Mouse (Mus musculus): ENCODE data around the gene Azin2.
A peak's percentile ranks its signal among the peaks of the same experiment; 100 is the strongest.

Gene Azin2

DNA sequence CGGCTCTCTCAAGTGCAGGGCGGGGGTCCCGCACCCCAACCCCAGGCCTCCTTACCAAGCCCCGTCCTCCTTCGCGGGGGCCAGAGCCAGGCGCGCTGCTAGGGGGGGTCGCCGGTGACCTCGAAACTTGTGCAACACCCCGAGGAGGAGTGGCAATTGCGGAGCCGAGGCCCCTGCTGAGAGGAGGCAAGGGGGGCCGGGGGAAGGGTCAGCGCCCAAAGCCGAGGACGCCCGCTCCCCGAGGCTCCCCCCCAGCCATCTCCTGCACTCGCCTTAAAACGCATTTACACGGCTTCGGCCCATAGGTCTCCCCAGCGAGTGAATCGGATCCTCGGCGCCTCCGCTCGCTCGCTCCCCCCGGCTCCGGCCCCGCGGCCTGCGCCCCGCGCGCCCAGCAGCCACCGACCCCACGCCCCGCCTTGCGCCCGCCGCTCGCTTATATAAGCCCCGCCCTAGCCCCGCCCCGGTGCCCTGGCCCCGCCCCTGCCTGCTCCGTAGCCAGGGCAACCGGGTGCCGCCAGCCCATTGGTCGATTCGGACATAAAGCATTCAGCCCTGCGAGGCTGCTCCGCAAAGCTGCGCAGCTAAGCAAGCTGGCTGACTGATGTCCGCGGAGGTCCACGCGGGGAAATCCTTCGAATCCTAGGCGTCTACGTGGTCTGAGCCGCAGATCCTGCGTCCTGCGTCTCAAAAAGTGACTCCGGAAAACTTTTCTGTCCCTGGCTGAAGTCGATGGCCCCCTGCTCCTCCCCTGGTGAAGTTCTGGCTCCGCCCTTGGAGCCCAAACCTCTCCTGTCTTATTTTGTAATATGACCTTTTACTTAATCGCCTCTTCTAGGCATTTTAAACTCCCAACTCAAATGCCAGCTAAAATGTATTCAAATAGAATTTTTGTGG, at the start of gene Azin2:
Gene Azin2, minus strand, starts transcription at position 414 of the 897 bp plus-strand sequence.
- DNase-seq (ENCODE audit: low spot score in 2 of 2) = peak; percentile 77 to 84

DNA sequence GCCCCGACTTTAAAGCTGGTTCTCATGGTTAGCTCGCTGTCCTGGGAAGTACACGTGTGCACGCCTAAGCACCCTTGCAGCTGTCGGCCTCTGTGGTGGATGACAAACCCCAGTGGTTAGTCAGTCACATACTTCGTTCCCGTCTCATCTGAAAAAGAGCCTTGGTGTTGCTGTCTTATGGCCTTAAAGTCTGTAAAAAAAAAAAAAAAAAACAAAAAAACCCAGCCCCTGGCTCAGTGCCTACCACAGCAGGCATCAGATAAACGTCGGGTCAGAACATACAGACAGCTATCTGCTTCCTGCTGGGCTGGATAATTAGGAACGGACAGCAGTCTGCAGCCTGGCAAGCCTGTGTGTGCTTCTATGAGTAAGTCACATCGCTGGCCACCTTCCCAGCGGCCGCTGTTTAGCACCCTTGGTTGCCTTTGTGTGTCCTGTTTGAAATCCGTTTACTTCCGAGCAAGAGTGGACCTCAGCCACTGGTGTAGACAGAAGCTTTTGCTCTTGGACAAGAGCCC, 49.4 kb upstream of the Azin2 start:
- no peak for DNase-seq (ENCODE audit: low spot score in 2 of 2)

DNA sequence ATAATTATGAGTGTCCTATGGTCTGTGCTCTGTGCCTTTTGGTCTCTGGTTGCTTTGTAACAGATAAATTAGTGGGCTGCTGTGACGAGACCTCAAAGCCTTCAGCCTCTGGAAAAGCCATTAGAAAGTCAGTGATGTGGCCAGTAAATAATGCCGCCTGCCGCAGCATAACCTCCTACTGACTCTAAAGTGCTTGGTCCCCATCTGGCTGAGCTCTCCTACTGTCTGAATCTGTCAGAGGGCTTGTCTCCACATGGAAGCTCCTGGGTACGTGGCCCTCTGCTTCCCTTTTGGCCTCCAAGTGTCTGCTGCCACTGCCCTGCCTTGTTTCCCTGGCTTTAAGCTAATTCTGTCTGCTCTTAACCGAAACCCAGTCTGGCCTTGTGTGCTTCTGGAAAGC, 47.3 kb upstream of the Azin2 start:
- DNase-seq (ENCODE audit: low spot score in 2 of 2) = no peak

DNA sequence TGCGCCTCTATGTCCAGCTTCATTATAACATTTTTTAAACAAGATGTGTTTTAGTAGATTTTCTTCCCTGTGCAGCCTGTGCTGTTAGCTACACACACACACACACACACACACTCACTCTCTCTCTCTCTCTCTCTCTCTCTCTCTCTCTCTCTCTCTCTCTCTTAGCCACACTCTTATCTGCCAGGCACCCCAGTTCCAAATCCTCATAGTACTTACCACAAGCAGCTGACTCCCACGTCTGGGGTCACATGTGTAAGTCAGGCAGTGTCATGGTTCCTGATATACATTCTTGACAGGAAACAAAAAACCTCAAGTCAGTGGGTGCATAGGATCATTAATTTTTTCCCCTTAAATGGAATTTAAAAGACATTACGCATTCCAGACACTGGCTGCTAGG, 46.4 kb upstream of the Azin2 start:
- DNase-seq (ENCODE audit: low spot score in 2 of 2) = no peak

DNA sequence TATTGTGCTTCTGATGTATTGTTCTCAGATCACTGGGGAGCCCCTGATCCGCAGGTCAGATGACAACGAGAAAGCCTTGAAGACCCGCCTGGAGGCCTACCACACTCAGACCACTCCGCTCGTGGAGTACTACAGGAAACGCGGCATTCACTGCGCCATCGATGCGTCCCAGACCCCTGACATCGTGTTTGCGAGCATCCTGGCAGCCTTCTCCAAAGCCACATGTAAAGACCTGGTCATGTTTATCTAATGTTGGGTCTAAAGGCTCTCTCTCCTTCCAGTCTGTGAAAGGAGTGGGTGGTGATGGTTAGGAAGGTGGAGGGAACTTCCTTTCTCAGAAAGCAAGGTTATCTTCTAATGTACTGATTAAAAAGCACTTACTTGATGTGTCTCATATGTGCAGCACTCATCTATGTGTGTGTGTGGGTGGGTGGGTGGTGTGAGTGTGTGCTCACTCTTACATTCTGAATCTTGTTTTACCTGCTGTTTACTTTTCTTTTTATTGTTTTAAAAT, 45.8 kb upstream of the Azin2 start:
- no peak for DNase-seq (ENCODE audit: low spot score in 2 of 2)

DNA sequence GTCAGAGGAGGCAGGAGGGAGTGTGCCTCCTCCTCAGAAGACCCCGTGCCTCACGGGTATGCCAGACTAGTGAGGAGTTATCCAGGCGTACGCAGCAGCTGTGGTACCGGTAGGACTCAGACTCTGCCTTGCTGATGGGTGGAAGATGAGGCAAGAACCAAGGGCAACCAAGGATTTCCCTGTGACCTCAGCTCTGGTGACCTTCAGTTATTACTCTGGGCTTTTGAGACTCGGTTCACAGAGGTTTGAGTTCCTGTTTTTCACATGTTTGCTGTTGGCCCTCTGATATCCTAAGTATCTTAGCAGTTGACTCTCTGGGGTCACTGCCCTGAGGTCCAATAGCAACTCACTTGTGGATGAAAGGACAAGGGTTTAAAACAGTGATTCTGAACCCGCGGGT, 41.5 kb upstream of the Azin2 start:
- no peak for DNase-seq (ENCODE audit: low spot score in 2 of 2)

DNA sequence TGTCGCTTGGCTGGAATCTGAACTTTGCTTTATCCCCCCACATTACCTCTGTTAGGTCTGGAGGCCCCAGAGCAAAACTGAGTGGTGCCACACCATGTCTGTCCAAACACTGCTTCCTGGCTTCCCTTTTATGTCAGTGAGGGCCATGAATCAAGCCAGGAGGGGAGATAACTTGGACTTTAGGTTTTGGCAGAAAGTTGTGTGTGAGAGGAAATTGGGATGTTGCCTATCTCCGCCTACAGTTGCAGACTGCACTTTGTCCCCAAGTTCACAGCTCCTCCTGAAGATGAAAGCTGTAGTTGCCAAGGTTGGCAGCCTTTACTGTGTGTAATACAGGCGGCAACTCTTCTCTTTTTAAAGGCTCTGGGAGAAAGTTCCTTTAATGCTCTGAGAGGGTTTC, 38.5 kb upstream of the Azin2 start:
- no peak for DNase-seq (ENCODE audit: low spot score in 2 of 2)

DNA sequence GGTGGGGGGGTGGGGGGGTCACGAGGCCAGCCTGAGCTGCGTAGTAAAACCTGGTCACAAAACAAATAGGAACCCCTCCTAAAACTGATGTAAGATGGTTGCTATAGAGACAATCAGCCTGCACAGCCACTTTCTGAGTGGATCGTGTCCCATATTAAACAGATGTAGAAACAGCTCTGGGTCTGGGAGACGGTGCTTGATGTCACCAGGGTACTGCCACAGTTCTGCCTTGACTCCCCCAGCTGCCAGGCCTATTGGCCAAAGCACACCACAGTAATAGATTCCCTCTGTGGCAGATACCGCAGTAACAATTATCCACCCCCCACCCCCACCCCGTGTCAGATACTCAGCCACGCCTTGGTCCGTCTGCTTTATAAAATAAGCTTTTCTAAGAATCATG, 36.2 kb upstream of the Azin2 start:
- DNase-seq (ENCODE audit: low spot score in 2 of 2) = no peak

DNA sequence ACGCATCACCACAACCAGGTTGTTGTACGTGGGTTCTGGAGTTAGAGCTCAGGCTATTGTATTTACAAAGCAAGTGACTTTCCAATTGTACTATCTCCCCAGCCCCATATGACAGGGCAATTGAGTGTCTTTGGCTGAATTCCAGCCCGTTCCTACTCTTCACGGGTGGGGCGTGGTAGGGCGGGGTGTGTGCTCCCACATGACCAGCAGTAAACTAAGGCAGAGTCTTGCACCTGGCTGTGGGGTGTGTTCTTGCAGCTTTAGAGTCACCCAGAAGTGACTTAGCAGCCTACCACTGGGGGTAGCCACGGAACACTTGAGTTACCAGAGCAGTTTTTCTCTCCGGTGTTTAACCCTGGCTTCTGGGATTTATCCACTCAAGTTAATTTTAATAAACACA, 35.0 kb upstream of the Azin2 start:
- DNase-seq (ENCODE audit: low spot score in 2 of 2) = no peak

DNA sequence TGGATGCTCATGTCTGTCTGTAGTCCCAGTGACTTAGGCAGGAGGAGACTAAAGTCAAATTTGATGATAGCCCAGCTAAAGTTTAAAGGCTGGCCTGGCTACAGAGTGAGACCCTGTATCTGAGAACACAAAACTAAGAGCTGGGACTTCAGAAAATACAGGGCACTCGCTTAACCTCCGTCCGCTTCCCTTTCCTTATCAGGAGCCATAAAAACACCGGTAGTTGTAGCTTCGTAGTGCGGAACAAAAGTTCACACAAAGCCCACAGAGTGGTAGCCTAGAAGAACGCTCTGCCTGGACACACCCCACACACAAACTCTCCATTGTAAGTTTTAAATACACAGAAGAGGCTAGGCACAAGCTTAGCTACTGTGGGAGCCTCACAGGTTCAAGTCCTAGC, 33.0 kb upstream of the Azin2 start:
- DNase-seq (ENCODE audit: low spot score in 2 of 2) = no peak

DNA sequence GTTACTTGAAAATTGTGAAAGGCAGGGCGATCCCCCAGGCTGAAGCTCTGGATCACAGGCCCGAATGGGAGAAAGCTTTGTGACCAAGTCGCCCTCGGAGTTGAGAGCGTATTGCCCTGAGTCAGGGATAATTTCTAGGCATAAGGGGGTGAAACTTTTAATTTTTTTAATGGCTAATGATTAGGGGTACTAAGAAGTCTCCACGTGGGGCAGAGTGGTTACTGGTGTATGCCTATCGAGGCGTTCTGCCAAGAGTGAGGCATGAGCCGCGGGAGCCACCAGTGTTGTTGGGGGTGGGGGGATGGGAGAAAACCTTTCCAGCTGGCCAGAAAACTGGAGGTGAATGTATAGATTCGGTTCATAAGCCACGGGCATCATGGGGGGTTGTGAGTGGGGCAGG, 31.4 kb upstream of the Azin2 start:
- DNase-seq (ENCODE audit: low spot score in 2 of 2) = no peak

DNA sequence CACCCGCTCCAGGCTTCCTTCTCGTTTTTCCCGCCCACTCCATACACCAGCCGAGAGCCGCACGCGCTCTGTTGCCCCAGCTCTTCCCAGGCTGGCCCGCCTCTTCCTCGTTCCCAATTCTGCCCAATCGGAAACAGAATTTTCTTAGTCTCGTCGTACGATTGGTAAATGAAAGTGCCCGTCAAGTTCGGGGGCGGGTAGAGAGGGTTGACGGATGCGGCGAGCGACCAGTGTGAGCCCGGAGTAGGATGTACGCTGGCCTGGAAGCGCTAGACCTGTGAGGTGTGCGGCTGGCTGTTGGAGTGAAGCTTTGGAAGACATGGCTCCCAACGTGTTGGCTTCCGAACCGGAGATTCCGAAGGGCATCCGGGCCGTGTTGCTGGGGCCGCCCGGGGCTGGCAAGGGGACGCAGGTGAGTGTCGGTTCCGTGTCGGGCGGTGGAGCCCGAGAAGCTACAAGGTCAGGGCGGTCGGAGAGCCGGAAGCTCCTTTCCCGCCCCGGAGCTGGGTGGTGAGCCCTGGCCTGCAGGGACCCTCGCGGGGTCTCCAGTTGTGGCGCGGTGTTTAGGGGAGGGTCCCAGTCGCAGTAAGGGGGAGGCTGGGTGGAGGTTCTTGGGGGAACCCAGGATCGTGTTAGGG, 30.9 kb upstream of the Azin2 start:
- peak; percentile 96 to 97 for DNase-seq (ENCODE audit: low spot score in 2 of 2)

DNA sequence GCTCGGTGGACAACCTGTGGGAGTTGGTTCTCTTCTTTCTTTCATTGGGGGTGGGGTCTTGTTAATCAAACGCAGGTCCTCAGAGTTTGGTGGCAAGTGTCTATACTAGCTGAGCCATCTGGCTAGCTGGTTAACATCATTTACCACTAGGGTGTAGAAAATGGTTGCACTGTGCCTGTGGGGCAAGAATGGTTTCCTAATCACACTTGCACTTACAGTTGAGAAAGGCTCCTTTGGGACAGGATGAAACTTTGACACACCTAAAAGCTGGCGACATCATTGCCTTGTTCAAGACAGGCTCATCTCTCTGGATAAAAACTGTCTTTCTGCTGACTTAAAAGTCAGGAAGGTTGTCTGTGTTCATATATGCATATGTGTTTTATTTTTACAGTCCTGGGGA, 29.9 kb upstream of the Azin2 start:
- DNase-seq (ENCODE audit: low spot score in 2 of 2) = no peak

DNA sequence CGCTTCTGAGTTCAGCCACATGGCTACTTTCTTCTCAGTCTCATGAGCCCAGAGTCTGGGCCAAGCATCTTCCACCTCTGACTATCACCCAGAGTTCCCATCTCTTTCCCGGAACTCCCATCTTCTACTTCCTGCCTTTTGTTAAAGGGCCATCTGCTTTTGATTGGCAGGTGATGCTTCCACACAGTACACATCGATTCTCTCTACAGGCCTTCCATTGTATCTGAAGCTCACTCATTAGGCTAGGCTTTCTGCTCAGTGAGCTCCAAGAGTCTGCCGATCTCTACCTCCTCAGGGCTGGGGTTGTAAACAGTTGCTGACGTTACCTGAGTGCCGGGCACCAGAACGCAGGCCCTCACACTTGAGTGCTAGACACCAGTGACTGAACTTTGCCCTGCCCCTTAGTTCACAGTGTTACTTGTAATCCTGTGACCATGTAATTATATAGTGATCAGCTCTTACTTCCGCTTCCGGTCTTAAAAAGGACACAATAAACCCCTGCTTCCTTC, 29.3 kb upstream of the Azin2 start, which contains the start of gene Ak2:
Gene Ak2, plus strand, starts transcription at position 459 of the 509 bp plus-strand sequence.
- DNase-seq (ENCODE audit: low spot score in 2 of 2) = no peak

DNA sequence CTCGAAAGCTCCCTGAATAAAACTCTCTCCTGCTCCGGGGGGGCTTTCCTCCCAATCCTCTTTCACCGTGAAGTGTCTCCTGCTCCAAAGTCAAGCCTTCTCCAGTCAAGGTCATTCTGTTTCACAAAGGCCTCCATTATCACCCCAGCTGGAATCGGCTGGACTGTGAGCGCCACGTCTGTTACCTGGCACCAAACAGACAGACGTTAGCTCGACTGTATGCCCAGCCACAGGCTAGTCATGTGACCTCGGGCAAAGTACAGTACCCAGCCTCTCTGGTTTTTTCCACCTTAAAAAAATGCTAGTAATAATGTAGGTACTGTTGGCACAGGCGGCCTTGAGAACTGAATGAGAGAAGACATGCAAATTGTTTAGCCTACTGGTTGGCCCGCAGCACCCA, 27.4 kb upstream of the Azin2 start:
- DNase-seq (ENCODE audit: low spot score in 2 of 2) = no peak

DNA sequence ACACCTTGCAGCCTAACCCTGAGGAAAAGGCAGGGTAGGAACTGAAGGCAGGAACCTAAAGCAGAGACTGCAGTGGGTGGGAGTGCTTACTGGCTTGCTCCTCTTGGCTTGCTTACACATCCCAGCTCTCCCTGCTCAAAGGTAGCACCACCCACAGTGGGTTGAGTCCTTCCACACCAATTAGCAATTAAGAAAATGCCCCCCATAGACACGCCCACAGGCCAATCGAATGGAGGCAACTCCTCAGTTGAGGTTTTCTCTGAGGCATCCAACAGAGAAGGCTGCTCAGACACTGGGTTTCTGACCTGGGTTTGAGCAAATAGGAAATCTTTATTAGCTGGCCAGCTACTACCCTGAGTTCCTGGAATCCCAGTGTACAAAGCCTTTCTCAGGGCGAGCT, 26.7 kb upstream of the Azin2 start:
- no peak for DNase-seq (ENCODE audit: low spot score in 2 of 2)

DNA sequence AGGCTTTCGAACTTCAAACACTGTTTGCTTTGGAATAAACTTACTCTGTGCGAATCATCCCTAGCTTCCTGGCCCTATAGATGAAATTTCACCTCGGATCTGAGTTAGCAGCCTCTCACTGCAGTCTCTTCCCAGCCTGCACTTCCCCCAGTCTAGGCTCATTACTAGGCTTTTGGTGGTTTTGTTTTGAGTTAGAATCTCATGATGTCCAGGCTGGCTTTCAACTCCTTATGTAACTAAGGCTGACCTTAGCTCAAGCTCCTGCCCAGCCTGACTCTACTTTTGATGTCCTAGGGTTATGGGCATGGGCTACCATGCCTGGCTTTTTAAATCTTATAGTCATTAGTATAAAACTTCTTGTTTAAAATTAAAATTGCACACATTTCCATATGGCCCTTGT, 22.4 kb upstream of the Azin2 start:
- DNase-seq (ENCODE audit: low spot score in 2 of 2) = no peak

DNA sequence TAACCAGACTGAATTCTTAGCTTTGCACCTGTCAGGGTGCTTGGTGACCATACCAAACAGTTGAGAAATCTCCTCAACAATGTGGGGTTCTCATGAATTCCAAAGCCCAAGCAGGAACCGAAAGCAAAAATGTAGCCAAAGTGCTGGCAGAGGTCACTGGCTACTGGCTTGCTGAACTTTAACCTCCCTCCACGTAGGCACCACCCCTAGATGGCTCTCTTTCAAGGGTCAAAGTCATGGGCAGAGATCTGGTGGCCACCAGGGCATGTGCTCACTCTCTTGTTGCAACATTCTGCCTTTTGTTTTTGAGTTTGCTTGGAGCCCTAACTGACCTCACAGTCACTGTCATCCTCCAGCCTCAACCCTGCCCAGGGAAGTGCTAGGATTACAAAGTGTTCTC, 21.4 kb upstream of the Azin2 start:
- no peak for DNase-seq (ENCODE audit: low spot score in 2 of 2)

DNA sequence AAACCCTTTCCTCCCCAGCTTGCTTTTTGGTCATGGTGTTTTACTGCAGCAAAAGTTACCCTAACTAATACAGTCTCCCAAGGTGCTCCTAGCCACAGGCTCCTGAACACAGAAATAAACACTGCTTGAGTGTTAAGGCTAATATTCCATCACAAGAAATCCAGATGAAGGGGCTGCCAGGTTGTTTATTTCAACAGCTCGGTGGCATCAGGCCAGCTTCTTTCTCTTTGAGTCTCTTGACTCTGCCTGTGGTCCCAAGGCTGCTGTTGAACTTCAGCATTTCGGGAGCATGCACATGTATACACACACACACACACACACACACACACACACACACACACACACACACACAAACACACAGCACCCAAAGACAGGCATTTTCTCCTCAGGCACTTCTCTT, 20.9 kb upstream of the Azin2 start:
- DNase-seq (ENCODE audit: low spot score in 2 of 2) = no peak

DNA sequence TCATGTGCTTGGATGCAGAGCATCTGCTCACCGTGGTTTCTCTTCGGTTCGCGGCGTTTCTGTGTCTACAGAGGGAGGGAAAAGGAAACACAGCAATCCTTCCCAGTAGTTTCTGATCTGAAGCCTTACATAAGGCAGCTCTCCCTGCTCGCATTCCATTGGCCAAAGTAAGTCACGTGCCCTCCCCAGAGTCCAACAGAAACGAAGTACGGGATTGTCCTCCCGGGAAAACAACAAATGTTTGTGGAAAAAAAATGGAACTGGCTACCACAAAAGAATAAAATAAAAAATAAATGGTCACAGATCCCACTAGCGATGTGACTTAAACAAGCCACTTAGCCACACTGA, 19.6 kb upstream of the Azin2 start:
- no peak for DNase-seq (ENCODE audit: low spot score in 2 of 2)

DNA sequence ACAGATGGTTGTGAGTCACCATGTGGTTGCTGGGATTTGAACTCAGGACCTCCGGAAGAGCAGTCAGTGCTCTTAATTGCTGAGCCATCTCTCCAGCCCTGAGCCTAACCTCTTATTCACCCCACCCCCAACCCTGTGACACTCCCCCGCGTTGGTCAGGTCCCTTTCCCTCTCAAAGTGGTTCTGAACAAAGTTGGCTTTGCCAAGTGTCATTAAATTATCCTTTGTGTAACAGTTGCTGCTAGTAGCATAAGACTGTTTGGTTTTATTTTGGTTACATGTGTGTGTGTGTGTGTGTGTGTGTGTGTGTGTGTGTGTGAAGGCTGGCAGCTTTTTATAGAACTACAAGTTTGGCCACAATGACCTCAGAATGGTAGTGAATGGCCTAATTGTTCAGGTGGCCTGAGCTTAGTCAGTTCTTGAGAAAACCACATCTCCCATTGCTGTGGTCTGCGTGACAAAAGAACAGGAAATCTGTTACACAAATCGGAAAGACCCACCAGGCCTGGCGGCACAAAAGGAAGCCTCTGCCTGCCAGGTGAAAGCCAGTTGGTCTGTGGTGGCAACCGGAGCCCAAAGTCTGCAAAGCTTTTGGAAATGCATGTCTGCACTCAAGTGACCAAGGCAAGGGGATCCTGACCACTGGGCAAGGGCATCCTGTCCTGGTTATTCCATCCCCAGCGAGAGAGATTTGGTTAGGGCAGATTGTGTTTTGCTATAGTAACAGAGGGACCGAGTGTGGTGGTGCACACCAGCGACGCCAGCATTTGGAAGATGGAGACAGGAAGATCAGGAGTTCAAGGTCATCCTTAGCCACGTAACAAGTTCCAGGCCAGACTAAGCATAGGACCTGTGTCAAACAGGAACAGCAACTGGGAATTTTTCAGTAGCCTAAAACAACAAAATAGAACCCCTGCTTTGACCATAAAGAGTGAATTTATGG, 18.9 kb upstream of the Azin2 start:
- no peak for DNase-seq (ENCODE audit: low spot score in 2 of 2)

DNA sequence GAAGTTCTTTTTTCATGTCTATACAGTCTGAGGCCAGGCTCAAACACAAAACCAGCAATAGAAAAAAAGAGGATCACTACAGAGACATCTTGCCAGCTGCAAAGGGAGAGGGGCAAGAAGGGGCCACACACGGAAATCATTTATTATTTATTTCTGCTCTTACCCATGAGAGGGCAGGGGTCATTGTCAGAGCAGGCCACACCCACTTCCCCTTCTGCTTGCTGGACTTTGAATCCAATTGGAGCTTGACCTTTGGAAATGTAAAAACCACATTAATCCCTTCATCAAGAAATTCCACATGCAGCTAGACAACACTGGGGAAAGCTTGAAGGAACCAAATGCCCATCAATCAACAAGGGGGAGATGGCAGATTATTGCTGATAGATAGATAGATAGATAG, 16.4 kb upstream of the Azin2 start:
- no peak for DNase-seq (ENCODE audit: low spot score in 2 of 2)

Measured in frontal cortex, postnatal 25 days (tissue).